Mouse (Mus musculus) stomach, embryonic 15.5 days (tissue): Measurements from ENCODE around the gene Wbp1l. TPM values are rescaled to one million over a fixed set of nuclear protein-coding genes. Genes with fewer than 3 reads are reported as not detected.

Experiments used
- ATAC-seq: fragments of 200-750 bp; cut with Nextera tagmentation; 2 replicates; pipeline ENCODE4 v1.8.0; 2017; ENCODE audit warnings: low read depth, moderate number of reproducible peaks, moderate TSS enrichment; ENCODE audit not compliant: insufficient read depth, low FRiP score
- H3K27ac ChIP-seq: fragments of 300-500 bp; sonication (generic); 2 replicates; pipeline ENCODE4 v1.5.1; 2015; ENCODE audit warnings: mild to moderate bottlenecking, inconsistent platforms
- H3K27me3 ChIP-seq: fragments of 300-500 bp; sonication (generic); replicated peaks from 2 replicates; pipeline ENCODE4 v1.6.1; 2015; ENCODE audit warnings: inconsistent platforms
- H3K36me3 ChIP-seq: fragments of 300-500 bp; sonication (generic); 2 replicates; pipeline ENCODE4 v1.6.1; 2015; ENCODE audit warnings: inconsistent platforms
- H3K4me1 ChIP-seq: fragments of 300-500 bp; sonication (generic); 2 replicates; pipeline ENCODE4 v1.6.1; 2015; ENCODE audit warnings: inconsistent platforms
- H3K4me2 ChIP-seq: fragments of 300-500 bp; sonication (generic); 2 replicates; pipeline ENCODE4 v1.6.1; 2015; ENCODE audit warnings: mild to moderate bottlenecking, inconsistent platforms
- H3K4me3 ChIP-seq: fragments of 300-500 bp; sonication (generic); replicated peaks from 2 replicates; pipeline ENCODE4 v1.5.1; 2015; ENCODE audit warnings: inconsistent platforms
- H3K9ac ChIP-seq: fragments of 300-500 bp; sonication (generic); 2 replicates; pipeline ENCODE4 v1.6.1; 2015; ENCODE audit warnings: inconsistent platforms
- H3K9me3 ChIP-seq: fragments of 300-500 bp; sonication (generic); 2 replicates; pipeline ENCODE4 v1.6.1; 2016; ENCODE audit warnings: inconsistent platforms
- WGBS: fragments of 180-500 bp; shearing (Covaris S2); methylation state at CpG from one replicate; pipeline ENCODE4 v1.1.7; 2015; 5-methylcytosine and 5-hydroxymethylcytosine counted together
- polyA plus RNA-seq: library from polyadenylated mRNA; unstranded; fragments of >200 nt; fragmentation: Nextera tagmentation; extraction: Ambion mirVana; gene quantifications from 2 replicates; pipeline ENCODE4 v1.2.1, GENCODE M21; 2015

Gene Wbp1l
- polyA plus RNA-seq, 1 experiment from 2014 or later: 40.4 TPM

DNA sequence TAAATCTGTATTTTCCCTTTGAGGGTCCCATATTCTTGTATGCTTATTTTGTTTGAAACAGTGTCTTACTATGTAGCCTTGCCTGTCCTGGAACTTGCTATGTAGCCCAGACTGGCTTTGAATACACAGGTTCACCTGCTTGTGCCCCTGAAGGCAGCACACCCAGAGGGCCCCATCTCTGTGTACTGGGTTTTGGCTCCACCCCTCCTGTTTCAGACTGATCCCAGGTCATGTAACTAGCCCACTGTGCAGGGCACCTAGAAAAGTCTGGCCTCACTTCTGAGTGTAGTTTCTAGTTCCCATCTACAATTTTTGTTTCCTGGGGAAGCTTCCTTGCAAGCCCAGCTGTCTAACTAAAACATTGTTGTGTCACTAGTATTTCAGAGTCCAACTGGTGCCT lies 40.2 kb downstream of the Wbp1l start:
- Histone ChIP-seq H3K4me2 (no peak overlapping the region), H3K9ac (no peak overlapping the region), H3K9me3 (no peaks in the 10 kb centered on the region), H3K27ac (no peak overlapping the region), H3K4me3 (no peak overlapping the region), H3K27me3 (no peaks in the 10 kb centered on the region), H3K4me1 (peaks cover 46% of the 10 kb centered on the region), H3K36me3 (no peaks in the 10 kb centered on the region; the same call in 1 of the 2 replicates)
- no peak for ATAC-seq

GRCm38 (mm10) chr19:46639496-46639895 lies 40.6 kb downstream of the Wbp1l start:
- Histone ChIP-seq H3K4me2 (no peak overlapping the region), H3K27me3 (no peaks in the 10 kb centered on the region), H3K4me3 (no peak overlapping the region), H3K9me3 (no peaks in the 10 kb centered on the region), H3K4me1 (peaks cover 51% of the 10 kb centered on the region), H3K27ac (no peak overlapping the region), H3K9ac (no peak overlapping the region), H3K36me3 (no peaks in the 10 kb centered on the region; the same call in 1 of the 2 replicates)
- WGBS: 75% methylated on average over 14 of the region's 14 CpGs
- ATAC-seq: no peak

- H3K27ac ChIP-seq: peak overlapping the region; percentile 84; the same call in 1 of the 2 replicates
- peaks cover 56% of the 10 kb centered on the region for H3K4me1 ChIP-seq
- no peaks in the 10 kb centered on the region for H3K9me3 ChIP-seq
Observed at GRCm38 (mm10) chr19:46640780-46641179, 41.9 kb downstream of the Wbp1l start.

GRCm38 (mm10) chr19:46641420-46642085 lies 42.7 kb downstream of the Wbp1l start:
- Histone ChIP-seq H3K9me3 (no peaks in the 10 kb centered on the region), H3K27me3 (no peaks in the 10 kb centered on the region), H3K36me3 (no peaks in the 10 kb centered on the region; the same call in 1 of the 2 replicates), H3K9ac (no peak overlapping the region), H3K4me3 (no peak overlapping the region), H3K4me1 (peaks cover 49% of the 10 kb centered on the region), H3K27ac (peak overlapping the region; percentile 84), H3K4me2 (peak overlapping the region; percentile 32)
- peak; percentile 21; the same call in 1 of the 2 replicates for ATAC-seq
- 34% methylated on average over 19 of the region's 19 CpGs for WGBS

More at GRCm38 (mm10) chr19:46640780-46641179, 41.9 kb downstream of the Wbp1l start:
- no peaks in the 10 kb centered on the region for H3K27me3 ChIP-seq
- WGBS: 78% methylated on average over 8 of the region's 8 CpGs
- no peak overlapping the region for H3K4me2 ChIP-seq
- H3K4me3 ChIP-seq: no peak overlapping the region
- no peak for ATAC-seq
- H3K9ac ChIP-seq: no peak overlapping the region
- H3K36me3 ChIP-seq: no peaks in the 10 kb centered on the region; the same call in 1 of the 2 replicates

GRCm38 (mm10) chr19:46642136-46642753 lies 43.4 kb downstream of the Wbp1l start:
- H3K4me3 ChIP-seq: no peak overlapping the region
- H3K4me2 ChIP-seq: peak overlapping the region; percentile 32
- H3K9me3 ChIP-seq: no peaks in the 10 kb centered on the region
- H3K36me3 ChIP-seq: no peaks in the 10 kb centered on the region; the same call in 1 of the 2 replicates
- no peaks in the 10 kb centered on the region for H3K27me3 ChIP-seq
- peak; percentile 11; the same call in 1 of the 2 replicates for ATAC-seq
- peak overlapping the region; percentile 84 for H3K27ac ChIP-seq
- 46% methylated on average over 22 of the region's 22 CpGs for WGBS
- H3K9ac ChIP-seq: no peak overlapping the region
- peaks cover 49% of the 10 kb centered on the region for H3K4me1 ChIP-seq

DNA sequence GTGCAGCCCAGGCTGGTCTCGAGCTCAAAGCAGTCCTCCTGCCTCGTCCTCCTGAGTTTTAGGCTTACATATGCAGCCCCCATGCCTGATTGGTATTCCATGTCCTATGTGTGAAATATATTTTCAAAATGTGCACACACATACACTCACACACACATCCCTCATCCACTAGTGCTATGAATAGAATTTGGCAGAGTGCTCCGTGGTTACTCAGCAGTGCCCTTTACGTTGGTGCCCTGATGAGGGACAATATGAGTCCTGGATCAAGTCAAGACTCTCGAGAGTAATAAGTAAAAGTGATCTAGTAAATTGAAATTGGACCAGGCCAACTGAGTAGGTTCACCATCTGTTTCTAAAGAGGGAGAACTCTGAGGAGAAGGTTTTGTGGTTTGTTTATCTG lies 44.4 kb downstream of the Wbp1l start:
- Histone ChIP-seq H3K9me3 (no peaks in the 10 kb centered on the region), H3K27me3 (no peaks in the 10 kb centered on the region), H3K4me1 (peaks cover 49% of the 10 kb centered on the region), H3K9ac (no peak overlapping the region), H3K36me3 (peaks cover 3% of the 10 kb centered on the region; the same call in 1 of the 2 replicates), H3K4me2 (no peak overlapping the region), H3K27ac (peak overlapping the region; percentile 84), H3K4me3 (no peak overlapping the region)
- ATAC-seq: no peak
- 77% methylated on average over 5 of the region's 5 CpGs for WGBS

GRCm38 (mm10) chr19:46644343-46644792 lies 45.5 kb downstream of the Wbp1l start:
- no peaks in the 10 kb centered on the region for H3K9me3 ChIP-seq
- no peak overlapping the region for H3K4me3 ChIP-seq
- H3K4me1 ChIP-seq: peaks cover 49% of the 10 kb centered on the region
- 0 out of 2 replicates have a peak overlapping the region, but pooled peaks have one; percentile 24 for H3K4me2 ChIP-seq
- no peak for ATAC-seq
- H3K36me3 ChIP-seq: peaks cover 6% of the 10 kb centered on the region; the same call in 1 of the 2 replicates
- H3K9ac ChIP-seq: no peak overlapping the region
- peak overlapping the region; percentile 79 for H3K27ac ChIP-seq
- WGBS: 73% methylated on average over 10 of the region's 10 CpGs
- no peaks in the 10 kb centered on the region for H3K27me3 ChIP-seq

- H3K27ac ChIP-seq: peak overlapping the region; percentile 79
- 0 out of 2 replicates have a peak overlapping the region, but pooled peaks have one; percentile 24 for H3K4me2 ChIP-seq
- H3K9ac ChIP-seq: no peak overlapping the region
- H3K4me3 ChIP-seq: no peak overlapping the region
- peaks cover 6% of the 10 kb centered on the region; the same call in 1 of the 2 replicates for H3K36me3 ChIP-seq
- H3K27me3 ChIP-seq: no peaks in the 10 kb centered on the region
- peak; percentile 64 for ATAC-seq
- H3K9me3 ChIP-seq: no peaks in the 10 kb centered on the region
- H3K4me1 ChIP-seq: peaks cover 49% of the 10 kb centered on the region
- WGBS: 30% methylated on average over 12 of the region's 12 CpGs
Observed at GRCm38 (mm10) chr19:46644793-46645602, 46.1 kb downstream of the Wbp1l start.

- 84% methylated on average over 12 of the region's 12 CpGs for WGBS
- H3K36me3 ChIP-seq: peaks cover 6% of the 10 kb centered on the region; the same call in 1 of the 2 replicates
- no peak overlapping the region for H3K4me3 ChIP-seq
- H3K9ac ChIP-seq: no peak overlapping the region
- peak overlapping the region; percentile 31; the same call in 1 of the 2 replicates for H3K27ac ChIP-seq
- H3K27me3 ChIP-seq: no peaks in the 10 kb centered on the region
- ATAC-seq: no peak
- H3K4me1 ChIP-seq: peaks cover 43% of the 10 kb centered on the region
- no peaks in the 10 kb centered on the region for H3K9me3 ChIP-seq
- no peak overlapping the region for H3K4me2 ChIP-seq
Observed at GRCm38 (mm10) chr19:46646041-46646481, 47.2 kb downstream of the Wbp1l start.

DNA sequence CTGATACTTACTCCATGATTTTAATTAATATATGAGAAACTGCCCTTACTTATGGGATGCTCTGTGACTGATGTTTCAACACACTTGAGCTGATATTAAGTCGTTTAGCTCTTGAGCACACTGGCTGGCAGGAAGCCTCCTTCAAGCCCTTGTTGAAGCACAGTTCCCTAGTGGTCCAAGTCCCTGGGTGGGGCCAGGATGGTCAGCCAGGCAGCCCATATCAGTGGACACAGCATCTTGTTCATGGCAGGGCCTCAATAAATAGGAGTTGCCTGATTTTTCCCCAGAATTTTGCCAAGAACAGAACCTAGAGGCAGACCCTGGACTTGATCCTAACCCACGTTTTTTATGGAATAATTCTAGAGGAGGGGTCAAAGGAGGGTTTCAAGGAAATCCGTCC lies 48.4 kb downstream of the Wbp1l start:
- no peaks in the 10 kb centered on the region for H3K27me3 ChIP-seq
- H3K4me2 ChIP-seq: no peak overlapping the region
- peaks cover 32% of the 10 kb centered on the region for H3K4me1 ChIP-seq
- ATAC-seq: no peak
- 64% methylated on average over 3 of the region's 3 CpGs for WGBS
- H3K27ac ChIP-seq: no peak overlapping the region
- no peak overlapping the region for H3K9ac ChIP-seq
- H3K4me3 ChIP-seq: no peak overlapping the region
- H3K9me3 ChIP-seq: no peaks in the 10 kb centered on the region
- H3K36me3 ChIP-seq: peaks cover 12% of the 10 kb centered on the region

GRCm38 (mm10) chr19:46647850-46648249 lies 49.0 kb downstream of the Wbp1l start:
- whole genome bisulfite sequencing: 79% methylated on average over 8 of the region's 8 CpGs
- H3K4me1 ChIP-seq: peaks cover 26% of the 10 kb centered on the region

More at GRCm38 (mm10) chr19:46647850-46648249, 49.0 kb downstream of the Wbp1l start:
- Histone ChIP-seq H3K36me3 (peaks cover 15% of the 10 kb centered on the region), H3K4me2 (no peak overlapping the region), H3K27me3 (no peaks in the 10 kb centered on the region), H3K9me3 (no peaks in the 10 kb centered on the region), H3K9ac (no peak overlapping the region), H3K4me3 (no peak overlapping the region), H3K27ac (no peak overlapping the region)
- ATAC-seq: no peak
